Mouse (Mus musculus): ENCODE data around the gene 4930518I15Rik. TPM values are rescaled to one million over a fixed set of nuclear protein-coding genes. Genes with fewer than 3 reads are reported as not detected.

4930518I15Rik gene
- polyA plus RNA-seq, 1 experiment from 2014 or later, result 4.1 TPM

DNA sequence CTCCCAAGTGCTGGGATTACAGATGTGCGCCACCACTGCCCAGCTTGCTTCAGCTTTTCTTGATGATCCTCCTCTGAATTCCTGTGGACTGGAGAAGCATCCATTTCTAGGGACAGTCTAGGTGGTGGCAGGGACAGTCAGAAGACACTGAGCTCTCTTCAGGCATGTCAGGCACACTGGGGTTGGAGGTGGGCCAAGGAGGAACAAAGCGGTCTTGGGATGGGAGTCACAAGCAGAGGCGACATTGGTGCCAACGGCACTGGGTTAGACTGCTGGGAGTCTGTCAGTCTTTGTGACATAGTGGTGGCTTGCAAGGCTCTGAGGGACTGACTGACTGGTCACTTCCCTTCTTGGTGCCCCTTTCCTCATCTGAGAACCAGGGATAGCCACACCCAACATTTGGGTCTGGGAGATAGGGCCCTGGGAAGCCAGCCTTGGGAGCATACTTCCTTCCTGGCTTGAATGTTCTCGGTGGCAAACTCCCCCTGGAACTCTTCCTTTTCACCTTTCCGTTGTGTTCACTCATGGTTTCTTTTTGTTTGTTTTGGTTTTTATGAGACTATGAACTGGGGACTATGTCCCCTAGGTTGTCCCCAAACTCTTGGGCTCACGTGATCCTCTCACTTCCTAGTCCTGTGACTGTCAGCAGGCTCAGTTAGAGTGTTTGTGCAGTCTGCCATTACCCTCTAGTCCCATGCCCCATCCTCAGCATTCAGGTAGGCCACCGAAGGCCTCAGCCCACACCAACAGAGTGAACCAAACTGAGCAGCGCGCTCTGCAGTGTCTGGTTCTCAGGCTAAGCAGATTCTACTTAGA is 26.9 kb upstream of the 4930518I15Rik start:
- ATAC-seq (peak; percentile 60), DNase-seq (ENCODE audit: low spot score) (no peak)
- H3K4me1 ChIP-seq (ENCODE audit: insufficient read depth, low read depth, low read length), result no peaks in the 10 kb centered on the region
- TF ChIP-seq CTCF (IDR thresholded peaks at IDR 0.05) (no peak), EP300 (IDR thresholded peaks at IDR 0.05) (0 out of 2 replicates have a peak, but pooled peaks have one; percentile 20)
- H3K27ac ChIP-seq (ENCODE audit: low read length), result no peak overlapping the region
- H3K9me3 ChIP-seq (ENCODE audit: low read length), result no peaks in the 10 kb centered on the region
- WGBS, result 77% methylated on average over 10 of the region's 10 CpGs
- no peak overlapping the region for H3K4me3 ChIP-seq (ENCODE audit: low read depth, low read length)
- no peaks in the 10 kb centered on the region for H3K36me3 ChIP-seq (ENCODE audit: insufficient read depth, low read length)
- no peaks in the 10 kb centered on the region for H3K27me3 ChIP-seq (replicated peaks; ENCODE audit: insufficient read depth, low read length)
- no peak overlapping the region for H3K9ac ChIP-seq (replicated peaks; ENCODE audit: low read depth)
- no peak overlapping the region for H3K4me2 ChIP-seq (replicated peaks; ENCODE audit: low read depth, low read length)

DNA sequence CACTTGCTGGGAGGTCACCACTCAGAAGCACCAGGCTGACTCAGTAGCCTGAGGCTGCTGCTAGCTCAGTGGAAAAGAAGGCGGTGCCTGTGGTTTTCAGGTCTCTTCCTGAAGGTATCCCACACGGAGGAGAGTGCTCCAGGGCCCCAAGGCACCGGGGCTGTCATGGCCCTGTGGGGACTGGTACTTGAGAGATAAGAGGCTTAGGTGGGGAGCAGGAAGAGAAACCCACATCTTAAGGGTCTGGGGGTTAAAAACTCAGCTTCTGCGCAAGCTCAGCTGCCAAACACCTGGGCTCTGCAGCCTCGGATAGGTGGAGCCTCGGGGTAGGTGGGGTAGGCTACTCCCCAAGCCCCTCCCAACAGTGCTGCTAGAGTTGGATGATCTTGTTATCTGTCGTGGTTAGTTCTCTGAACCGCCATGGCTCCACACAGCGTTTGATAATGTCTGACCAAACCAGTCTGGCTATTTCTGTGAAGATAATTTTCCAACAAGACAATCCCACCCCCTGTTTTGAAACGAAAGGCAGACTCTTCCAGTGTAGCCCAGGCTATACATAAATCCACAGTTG is 24.8 kb upstream of the 4930518I15Rik start:
- H3K27me3 ChIP-seq (replicated peaks; ENCODE audit: insufficient read depth, low read length), result no peaks in the 10 kb centered on the region
- no peaks in the 10 kb centered on the region for H3K36me3 ChIP-seq (ENCODE audit: insufficient read depth, low read length)
- H3K4me3 ChIP-seq (ENCODE audit: low read depth, low read length), result no peak overlapping the region
- H3K27ac ChIP-seq (ENCODE audit: low read length), result no peak overlapping the region
- DNase-seq (ENCODE audit: low spot score) (no peak), ATAC-seq (no peak)
- H3K4me2 ChIP-seq (replicated peaks; ENCODE audit: low read depth, low read length), result no peak overlapping the region
- H3K9ac ChIP-seq (replicated peaks; ENCODE audit: low read depth), result no peak overlapping the region
- TF ChIP-seq CTCF (IDR thresholded peaks at IDR 0.05) (no peak), EP300 (IDR thresholded peaks at IDR 0.05) (no peak)
- H3K9me3 ChIP-seq (ENCODE audit: low read length), result no peaks in the 10 kb centered on the region
- 32% methylated on average over 10 of the region's 10 CpGs for WGBS
- 0 out of 2 replicates have a peak, but pooled peaks cover 4% of the 10 kb centered on the region for H3K4me1 ChIP-seq (ENCODE audit: insufficient read depth, low read depth, low read length)

DNA sequence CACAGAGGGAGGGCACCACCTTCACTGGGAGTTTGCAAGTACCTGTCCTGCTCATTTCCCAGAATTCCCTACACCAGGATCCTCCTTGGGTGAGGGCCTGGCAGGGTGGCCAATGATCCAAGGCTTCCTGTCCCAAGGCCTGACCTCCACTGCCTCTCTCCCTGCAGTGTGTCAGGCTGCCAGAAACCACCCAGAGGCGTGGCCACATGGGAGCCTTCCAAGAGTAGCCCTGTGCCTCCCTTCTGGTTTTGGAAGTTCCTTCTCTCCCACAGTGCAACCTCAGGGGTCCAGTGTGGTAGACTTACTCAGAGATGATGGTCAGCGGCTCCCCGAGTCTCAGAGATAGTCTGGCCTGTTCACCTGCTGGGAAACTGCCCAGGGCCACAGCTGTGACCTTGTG is 21.8 kb upstream of the 4930518I15Rik start:
- 0 out of 2 replicates have a peak, but pooled peaks cover 4% of the 10 kb centered on the region for H3K4me1 ChIP-seq (ENCODE audit: insufficient read depth, low read depth, low read length)
- H3K4me3 ChIP-seq (ENCODE audit: low read depth, low read length), result no peak overlapping the region
- WGBS, result 88% methylated on average over 3 of the region's 3 CpGs
- ATAC-seq (no peak), DNase-seq (ENCODE audit: low spot score) (no peak)
- H3K9me3 ChIP-seq (ENCODE audit: low read length), result no peaks in the 10 kb centered on the region
- H3K9ac ChIP-seq (replicated peaks; ENCODE audit: low read depth), result no peak overlapping the region
- H3K27ac ChIP-seq (ENCODE audit: low read length), result no peak overlapping the region
- no peak for TF ChIP-seq CTCF (IDR thresholded peaks at IDR 0.05)
- TF ChIP-seq EP300 (IDR thresholded peaks at IDR 0.05), result no peak
- H3K36me3 ChIP-seq (ENCODE audit: insufficient read depth, low read length), result peaks cover 4% of the 10 kb centered on the region; the same call in 1 of the 2 replicates
- no peak overlapping the region for H3K4me2 ChIP-seq (replicated peaks; ENCODE audit: low read depth, low read length)
- no peaks in the 10 kb centered on the region for H3K27me3 ChIP-seq (replicated peaks; ENCODE audit: insufficient read depth, low read length)

DNA sequence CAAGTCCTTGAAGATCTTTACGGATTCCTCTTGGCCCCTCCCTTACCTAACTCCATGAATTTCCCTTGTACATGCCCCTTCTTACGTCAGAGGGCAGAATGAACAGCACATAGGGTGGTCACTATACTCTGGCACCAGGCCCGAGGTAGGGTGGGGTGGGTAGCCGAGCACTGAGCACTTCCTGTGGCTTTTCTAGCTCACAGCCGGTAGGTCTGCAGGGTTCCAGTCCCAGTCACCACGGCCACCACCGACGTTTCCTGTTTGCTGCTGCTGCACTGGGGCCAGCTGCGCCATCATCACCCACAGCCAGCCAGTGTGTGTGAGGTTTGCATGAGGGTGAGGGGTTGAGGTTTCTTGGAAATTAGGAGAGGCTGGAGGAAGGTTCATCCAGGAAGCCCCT is 20.0 kb upstream of the 4930518I15Rik start:
- WGBS, result 23% methylated on average over 9 of the region's 9 CpGs
- no peak overlapping the region for H3K27ac ChIP-seq (ENCODE audit: low read length)
- no peak for TF ChIP-seq CTCF (IDR thresholded peaks at IDR 0.05)
- H3K27me3 ChIP-seq (replicated peaks; ENCODE audit: insufficient read depth, low read length), result no peaks in the 10 kb centered on the region
- ATAC-seq (peak; percentile 86), DNase-seq (ENCODE audit: low spot score) (peak; percentile 67)
- no peak overlapping the region for H3K4me2 ChIP-seq (replicated peaks; ENCODE audit: low read depth, low read length)
- H3K36me3 ChIP-seq (ENCODE audit: insufficient read depth, low read length), result peaks cover 17% of the 10 kb centered on the region; the same call in 1 of the 2 replicates
- H3K4me1 ChIP-seq (ENCODE audit: insufficient read depth, low read depth, low read length), result 0 out of 2 replicates have a peak, but pooled peaks cover 4% of the 10 kb centered on the region
- no peaks in the 10 kb centered on the region for H3K9me3 ChIP-seq (ENCODE audit: low read length)
- H3K9ac ChIP-seq (replicated peaks; ENCODE audit: low read depth), result no peak overlapping the region
- H3K4me3 ChIP-seq (ENCODE audit: low read depth, low read length), result no peak overlapping the region

DNA sequence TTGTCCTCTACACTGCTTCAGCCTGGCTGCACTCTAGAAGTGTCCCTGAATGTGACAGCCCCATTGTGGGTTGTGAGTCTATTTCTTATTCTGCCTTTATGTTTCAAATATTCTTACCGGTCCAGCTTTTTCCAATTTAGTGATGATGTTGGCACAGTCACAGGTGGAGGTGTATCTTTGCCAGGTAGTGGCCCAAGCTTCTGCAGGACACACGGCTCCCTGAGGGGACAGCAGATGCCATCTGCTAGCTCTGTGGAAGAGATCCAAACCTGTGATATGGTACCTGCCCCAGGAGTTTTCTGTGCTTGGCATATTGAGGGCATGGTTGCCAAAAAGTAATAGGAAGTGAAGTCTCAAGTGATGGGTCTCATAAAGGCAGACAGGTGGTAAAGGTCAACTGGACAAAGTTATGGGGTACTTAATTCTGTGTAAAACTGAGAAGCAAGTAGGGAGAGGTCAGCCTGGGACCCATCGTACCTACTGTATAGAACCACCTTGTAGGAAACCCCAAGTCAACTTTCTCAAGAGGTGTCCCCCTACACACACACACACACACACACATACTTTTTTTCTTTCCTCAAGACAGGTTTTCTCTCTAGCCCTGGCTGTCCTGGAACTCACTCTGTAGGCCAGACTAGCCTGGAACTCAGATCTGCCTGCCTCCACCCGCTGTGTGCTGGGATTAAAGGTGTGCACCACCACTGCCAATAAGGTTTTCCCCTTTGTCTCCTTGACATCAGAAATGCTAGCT is 17.2 kb upstream of the 4930518I15Rik start:
- no peak overlapping the region for H3K9ac ChIP-seq (replicated peaks; ENCODE audit: low read depth)
- peaks cover 20% of the 10 kb centered on the region; the same call in 1 of the 2 replicates for H3K36me3 ChIP-seq (ENCODE audit: insufficient read depth, low read length)

More for the DNA sequence above, 17.2 kb upstream of the 4930518I15Rik start:
- Histone ChIP-seq H3K27ac (ENCODE audit: low read length) (no peak overlapping the region), H3K4me1 (ENCODE audit: insufficient read depth, low read depth, low read length) (0 out of 2 replicates have a peak, but pooled peaks cover 4% of the 10 kb centered on the region), H3K4me2 (replicated peaks; ENCODE audit: low read depth, low read length) (no peak overlapping the region), H3K27me3 (replicated peaks; ENCODE audit: insufficient read depth, low read length) (no peaks in the 10 kb centered on the region), H3K9me3 (ENCODE audit: low read length) (no peaks in the 10 kb centered on the region), H3K4me3 (ENCODE audit: low read depth, low read length) (no peak overlapping the region)
- 94% methylated on average over 4 of the region's 4 CpGs for WGBS
- no peak for DNase-seq (ENCODE audit: low spot score)
- TF ChIP-seq EP300 (IDR thresholded peaks at IDR 0.05), result no peak
- no peak for TF ChIP-seq CTCF (IDR thresholded peaks at IDR 0.05)
- ATAC-seq, result no peak
